Mouse (Mus musculus): ENCODE data around the gene Serp2. TPM values are rescaled to one million over a fixed set of nuclear protein-coding genes. Genes with fewer than 3 reads are reported as not detected.

The Serp2 gene
- total and polyA plus RNA-seq, 3 experiments: 0.60 to 0.96 (median 0.64) TPM

- TF ChIP-seq EP300 (IDR thresholded peaks at IDR 0.05; ENCODE audit: insufficient read depth, low read depth, low read length): no peak
- no peak for TF ChIP-seq POLR2A (IDR thresholded peaks at IDR 0.05; ENCODE audit: insufficient read depth, low read depth, low read length)
- TF ChIP-seq CTCF (IDR thresholded peaks at IDR 0.05): no peak
- no peaks in the 10 kb centered on the region for H3K27me3 ChIP-seq (ENCODE audit: control insufficient read depth, insufficient read depth, low read length)
- no peaks in the 10 kb centered on the region for H3K36me3 ChIP-seq (ENCODE audit: control insufficient read depth, insufficient read depth, low read length)
- H3K4me1 ChIP-seq (ENCODE audit: control insufficient read depth, insufficient read depth, low read length): no peaks in the 10 kb centered on the region
- no peak overlapping the region for H3K9ac ChIP-seq (ENCODE audit: low read depth, low read length)
- WGBS: 90% methylated on average over 9 of the region's 9 CpGs
- no peaks in the 10 kb centered on the region for H3K79me2 ChIP-seq (replicated peaks; ENCODE audit: control insufficient read depth, insufficient read depth, low read length)
- no peak overlapping the region for H3K27ac ChIP-seq
- intact Hi-C loops (cut with DNase I): no loop called here
- DNase-seq: no peak
- H3K4me3 ChIP-seq: no peak overlapping the region
Observed at GRCm38 (mm10) chr14:76497187-76497586, 59.5 kb downstream of the Serp2 start.

- Histone ChIP-seq H3K27ac (no peak overlapping the region), H3K4me1 (ENCODE audit: control insufficient read depth, insufficient read depth, low read length) (no peaks in the 10 kb centered on the region), H3K4me3 (no peak overlapping the region), H3K79me2 (replicated peaks; ENCODE audit: control insufficient read depth, insufficient read depth, low read length) (no peaks in the 10 kb centered on the region), H3K9ac (ENCODE audit: low read depth, low read length) (no peak overlapping the region), H3K27me3 (ENCODE audit: control insufficient read depth, insufficient read depth, low read length) (no peaks in the 10 kb centered on the region), H3K36me3 (ENCODE audit: control insufficient read depth, insufficient read depth, low read length) (no peaks in the 10 kb centered on the region)
- no peak for TF ChIP-seq EP300 (IDR thresholded peaks at IDR 0.05; ENCODE audit: insufficient read depth, low read depth, low read length)
- no peak for TF ChIP-seq POLR2A (IDR thresholded peaks at IDR 0.05; ENCODE audit: insufficient read depth, low read depth, low read length)
- no peak for TF ChIP-seq CTCF (IDR thresholded peaks at IDR 0.05)
- 68% methylated on average over 5 of the region's 5 CpGs for WGBS
- no peak for DNase-seq
- intact Hi-C loops (cut with DNase I): no loop called here
Observed at GRCm38 (mm10) chr14:76495022-76495421, 61.7 kb downstream of the Serp2 start.

GRCm38 (mm10) chr14:76489128-76489527, 67.6 kb downstream of the Serp2 start:
- H3K4me3 ChIP-seq: no peak overlapping the region
- no peaks in the 10 kb centered on the region for H3K27me3 ChIP-seq (ENCODE audit: control insufficient read depth, insufficient read depth, low read length)
- WGBS: 88% methylated on average over 2 of the region's 2 CpGs
- no peaks in the 10 kb centered on the region for H3K79me2 ChIP-seq (replicated peaks; ENCODE audit: control insufficient read depth, insufficient read depth, low read length)
- no peak for TF ChIP-seq CTCF (IDR thresholded peaks at IDR 0.05)
- TF ChIP-seq EP300 (IDR thresholded peaks at IDR 0.05; ENCODE audit: insufficient read depth, low read depth, low read length): no peak
- TF ChIP-seq POLR2A (IDR thresholded peaks at IDR 0.05; ENCODE audit: insufficient read depth, low read depth, low read length): no peak
- no peak overlapping the region for H3K27ac ChIP-seq
- intact Hi-C loops (cut with DNase I): no loop called here
- H3K9ac ChIP-seq (ENCODE audit: low read depth, low read length): no peak overlapping the region
- H3K4me1 ChIP-seq (ENCODE audit: control insufficient read depth, insufficient read depth, low read length): no peaks in the 10 kb centered on the region
- DNase-seq: no peak
- no peaks in the 10 kb centered on the region for H3K36me3 ChIP-seq (ENCODE audit: control insufficient read depth, insufficient read depth, low read length)

- 81% methylated on average over 18 of the region's 18 CpGs for WGBS
- Histone ChIP-seq H3K4me1 (ENCODE audit: control insufficient read depth, insufficient read depth, low read length) (no peaks in the 10 kb centered on the region), H3K79me2 (replicated peaks; ENCODE audit: control insufficient read depth, insufficient read depth, low read length) (no peaks in the 10 kb centered on the region), H3K27ac (no peak overlapping the region), H3K27me3 (ENCODE audit: control insufficient read depth, insufficient read depth, low read length) (no peaks in the 10 kb centered on the region), H3K9ac (ENCODE audit: low read depth, low read length) (no peak overlapping the region), H3K36me3 (ENCODE audit: control insufficient read depth, insufficient read depth, low read length) (no peaks in the 10 kb centered on the region), H3K4me3 (no peak overlapping the region)
- DNase-seq: no peak
- intact Hi-C loops (cut with DNase I): no loop called here
- no peak for TF ChIP-seq EP300 (IDR thresholded peaks at IDR 0.05; ENCODE audit: insufficient read depth, low read depth, low read length)
- no peak for TF ChIP-seq CTCF (IDR thresholded peaks at IDR 0.05)
- TF ChIP-seq POLR2A (IDR thresholded peaks at IDR 0.05; ENCODE audit: insufficient read depth, low read depth, low read length): no peak
Observed at GRCm38 (mm10) chr14:76488101-76489044, 68.3 kb downstream of the Serp2 start.

- Histone ChIP-seq H3K4me1 (ENCODE audit: control insufficient read depth, insufficient read depth, low read length) (no peaks in the 10 kb centered on the region), H3K27me3 (ENCODE audit: control insufficient read depth, insufficient read depth, low read length) (no peaks in the 10 kb centered on the region), H3K79me2 (replicated peaks; ENCODE audit: control insufficient read depth, insufficient read depth, low read length) (no peaks in the 10 kb centered on the region), H3K36me3 (ENCODE audit: control insufficient read depth, insufficient read depth, low read length) (no peaks in the 10 kb centered on the region), H3K9ac (ENCODE audit: low read depth, low read length) (no peak overlapping the region), H3K4me3 (no peak overlapping the region), H3K27ac (no peak overlapping the region)
- DNase-seq: no peak
- intact Hi-C loops (cut with DNase I): no loop called here
- WGBS: 92% methylated on average over 16 of the region's 16 CpGs
- no peak for TF ChIP-seq CTCF (IDR thresholded peaks at IDR 0.05)
- no peak for TF ChIP-seq POLR2A (IDR thresholded peaks at IDR 0.05; ENCODE audit: insufficient read depth, low read depth, low read length)
- TF ChIP-seq EP300 (IDR thresholded peaks at IDR 0.05; ENCODE audit: insufficient read depth, low read depth, low read length): no peak
Observed at GRCm38 (mm10) chr14:76487609-76488008, 69.1 kb downstream of the Serp2 start.

- 97% methylated on average over 1 of the region's 1 CpGs for WGBS
- Histone ChIP-seq H3K79me2 (replicated peaks; ENCODE audit: control insufficient read depth, insufficient read depth, low read length) (no peaks in the 10 kb centered on the region), H3K4me1 (ENCODE audit: control insufficient read depth, insufficient read depth, low read length) (peaks cover 3% of the 10 kb centered on the region), H3K27ac (no peak overlapping the region), H3K9ac (ENCODE audit: low read depth, low read length) (no peak overlapping the region), H3K4me3 (no peak overlapping the region), H3K36me3 (ENCODE audit: control insufficient read depth, insufficient read depth, low read length) (no peaks in the 10 kb centered on the region), H3K27me3 (ENCODE audit: control insufficient read depth, insufficient read depth, low read length) (no peaks in the 10 kb centered on the region)
- no peak for DNase-seq
- intact Hi-C loops (cut with DNase I): no loop called here
- TF ChIP-seq CTCF (IDR thresholded peaks at IDR 0.05) (no peak), POLR2A (IDR thresholded peaks at IDR 0.05; ENCODE audit: insufficient read depth, low read depth, low read length) (no peak), EP300 (IDR thresholded peaks at IDR 0.05; ENCODE audit: insufficient read depth, low read depth, low read length) (no peak)
Observed at GRCm38 (mm10) chr14:76483701-76484100, 73.0 kb downstream of the Serp2 start.

Other genes with a start within 250 kb of the Serp2 start
- gene Tsc22d1, start 141.9 kb downstream of the Serp2 start, total RNA-seq (2021): 100 to 1,000 TPM; 353 to 454 TPM
- 178 and 361 TPM in 2 replicates for gene Tsc22d1, start 141.9 kb downstream of the Serp2 start, polyA plus RNA-seq (2012; rRNA removed)